Mouse (Mus musculus): ENCODE data around the gene Ing4. TPM values are rescaled to one million over a fixed set of nuclear protein-coding genes. Genes with fewer than 3 reads are reported as not detected.
"Not testable (repeated sequence)": the region's sequence is repeated elsewhere in the genome, so short reads cannot be mapped to it uniquely, and the experiment has no call there.

Ing4 gene
- polyA plus RNA-seq, 1 experiment from 2014 or later, result 165 TPM

GRCm38 (mm10) chr6:125042081-125042480 lies 2.5 kb downstream of the Ing4 start:
- H3K9me3 ChIP-seq, result no peaks in the 10 kb centered on the region
- 90% methylated on average over 7 of the region's 7 CpGs for WGBS
- no peak overlapping the region for H3K4me3 ChIP-seq
- peaks cover 41% of the 10 kb centered on the region for H3K36me3 ChIP-seq
- no peak overlapping the region for H3K9ac ChIP-seq
- no peaks in the 10 kb centered on the region for H3K27me3 ChIP-seq
- 0 out of 2 replicates have a peak, but pooled peaks cover 2% of the 10 kb centered on the region for H3K4me1 ChIP-seq
- no peak overlapping the region for H3K27ac ChIP-seq
- H3K4me2 ChIP-seq (replicated peaks), result no peak overlapping the region
- ATAC-seq (ENCODE audit: insufficient number of reproducible peaks, insufficient read depth, low FRiP score, low TSS enrichment), result no peak

DNA sequence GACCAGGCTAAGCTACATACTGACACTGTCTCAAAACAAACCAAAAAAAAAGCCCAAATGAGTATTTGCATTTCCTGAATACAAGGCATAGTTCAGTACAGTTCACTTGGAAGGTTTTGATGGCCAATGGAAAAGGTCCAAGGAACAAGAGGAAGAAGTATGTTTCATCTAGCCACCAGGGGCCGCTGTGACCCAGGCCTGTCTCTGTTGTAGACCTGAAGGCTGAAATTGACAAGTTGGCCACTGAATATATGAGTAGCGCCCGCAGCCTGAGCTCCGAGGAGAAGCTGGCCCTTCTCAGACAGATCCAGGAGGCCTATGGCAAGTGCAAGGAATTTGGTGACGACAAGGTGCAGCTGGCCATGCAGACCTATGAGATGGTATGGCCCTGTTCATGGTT lies 7.1 kb downstream of the Ing4 start:
- 43% methylated on average over 5 of the region's 5 CpGs for WGBS
- ATAC-seq (ENCODE audit: insufficient number of reproducible peaks, insufficient read depth, low FRiP score, low TSS enrichment), result no peak; the same call in 1 of the 2 replicates
- Histone ChIP-seq H3K9ac (no peak overlapping the region), H3K4me1 (no peaks in the 10 kb centered on the region), H3K4me3 (no peak overlapping the region), H3K4me2 (replicated peaks) (no peak overlapping the region), H3K27ac (no peak overlapping the region), H3K27me3 (no peaks in the 10 kb centered on the region), H3K36me3 (peaks cover 77% of the 10 kb centered on the region), H3K9me3 (no peaks in the 10 kb centered on the region)

- H3K4me2 ChIP-seq (replicated peaks), result no peak within 1 kb of the TSS
- no peak within 1 kb of the TSS for H3K4me3 ChIP-seq
- no peak for ATAC-seq (ENCODE audit: insufficient number of reproducible peaks, insufficient read depth, low FRiP score, low TSS enrichment)
- H3K36me3 ChIP-seq, result peaks cover 86% of the 10 kb centered on the region
- no peaks in the 10 kb centered on the region for H3K4me1 ChIP-seq
- H3K27me3 ChIP-seq, result no peaks in the 10 kb centered on the region
- H3K27ac ChIP-seq, result no peak within 1 kb of the TSS
- H3K9me3 ChIP-seq, result no peaks in the 10 kb centered on the region
- no peak within 1 kb of the TSS for H3K9ac ChIP-seq
- WGBS, result 33% methylated on average over 20 of the region's 20 CpGs
These were observed 10.1 kb downstream of the Ing4 start, which contains the start of gene Acrbp for GRCm38 (mm10) chr6:125049678-125050077. Acrbp (plus strand) TSS chr6:125049689.

DNA sequence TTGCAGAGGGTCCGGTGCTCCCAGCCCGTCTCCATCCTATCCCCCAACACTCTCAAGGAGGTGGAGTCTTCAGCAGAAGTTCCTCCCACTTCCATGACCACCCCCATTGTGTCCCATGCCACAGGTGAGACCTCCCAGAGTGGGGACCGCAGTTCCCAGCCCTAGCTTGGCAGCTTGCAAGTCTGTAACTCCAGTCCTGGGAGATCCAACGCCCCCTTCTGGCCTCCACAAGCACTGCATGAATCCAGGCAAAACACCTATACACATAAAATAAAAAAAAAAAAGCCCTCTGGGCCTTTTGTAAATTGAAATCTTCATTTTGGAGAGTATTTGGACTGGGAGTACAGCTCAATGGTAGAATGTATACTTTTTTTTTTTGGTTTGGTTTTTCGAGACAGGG lies 11.7 kb downstream of the Ing4 start:
- H3K27ac ChIP-seq, result no peak overlapping the region
- no peaks in the 10 kb centered on the region for H3K4me1 ChIP-seq
- H3K4me3 ChIP-seq, result no peak overlapping the region
- H3K27me3 ChIP-seq, result no peaks in the 10 kb centered on the region
- no peak for ATAC-seq (ENCODE audit: insufficient number of reproducible peaks, insufficient read depth, low FRiP score, low TSS enrichment)
- H3K4me2 ChIP-seq (replicated peaks), result no peak overlapping the region
- 66% methylated on average over 5 of the region's 5 CpGs for WGBS
- H3K36me3 ChIP-seq, result peaks cover 79% of the 10 kb centered on the region
- H3K9me3 ChIP-seq, result no peaks in the 10 kb centered on the region
- no peak overlapping the region for H3K9ac ChIP-seq

GRCm38 (mm10) chr6:125061493-125061892 lies 21.9 kb downstream of the Ing4 start:
- Histone ChIP-seq H3K36me3 (no peaks in the 10 kb centered on the region), H3K9me3 (no peaks in the 10 kb centered on the region), H3K27ac (no peak overlapping the region), H3K4me3 (no peak overlapping the region), H3K27me3 (no peaks in the 10 kb centered on the region), H3K4me1 (peaks cover 6% of the 10 kb centered on the region; the same call in 1 of the 2 replicates), H3K4me2 (replicated peaks) (no peak overlapping the region), H3K9ac (0 out of 2 replicates have a peak overlapping the region, but pooled peaks have one; percentile 0)
- ATAC-seq (ENCODE audit: insufficient number of reproducible peaks, insufficient read depth, low FRiP score, low TSS enrichment), result 0 out of 2 replicates have a peak, but pooled peaks have one; percentile 13
- WGBS, result 23% methylated on average over 6 of the region's 6 CpGs

DNA sequence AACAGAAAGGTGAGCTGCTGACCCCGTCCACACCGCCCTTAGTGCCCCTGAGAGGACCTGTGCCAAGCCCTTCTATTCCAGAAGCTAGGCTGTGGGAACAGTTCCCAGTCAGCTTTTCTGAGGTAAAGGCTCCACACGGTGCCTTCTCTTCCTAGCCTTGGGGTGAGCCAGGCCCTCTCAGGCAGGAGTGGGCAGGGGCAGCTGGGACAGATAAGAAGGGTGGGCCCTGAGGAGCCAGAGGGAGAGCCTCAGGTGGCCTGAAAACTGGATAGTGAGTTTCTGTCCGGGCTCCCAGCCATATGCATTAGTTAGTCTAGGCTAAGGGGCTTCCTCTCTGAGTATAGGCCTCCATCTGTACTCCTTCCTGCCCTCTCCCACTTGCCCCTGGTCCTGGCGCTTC lies 23.0 kb downstream of the Ing4 start:
- Histone ChIP-seq H3K27me3 (no peaks in the 10 kb centered on the region), H3K9me3 (no peaks in the 10 kb centered on the region), H3K4me3 (no peak overlapping the region), H3K36me3 (no peaks in the 10 kb centered on the region), H3K4me1 (peaks cover 6% of the 10 kb centered on the region; the same call in 1 of the 2 replicates), H3K27ac (no peak overlapping the region), H3K9ac (no peak overlapping the region), H3K4me2 (replicated peaks) (no peak overlapping the region)
- WGBS, result 79% methylated on average over 5 of the region's 5 CpGs
- ATAC-seq (ENCODE audit: insufficient number of reproducible peaks, insufficient read depth, low FRiP score, low TSS enrichment), result no peak

DNA sequence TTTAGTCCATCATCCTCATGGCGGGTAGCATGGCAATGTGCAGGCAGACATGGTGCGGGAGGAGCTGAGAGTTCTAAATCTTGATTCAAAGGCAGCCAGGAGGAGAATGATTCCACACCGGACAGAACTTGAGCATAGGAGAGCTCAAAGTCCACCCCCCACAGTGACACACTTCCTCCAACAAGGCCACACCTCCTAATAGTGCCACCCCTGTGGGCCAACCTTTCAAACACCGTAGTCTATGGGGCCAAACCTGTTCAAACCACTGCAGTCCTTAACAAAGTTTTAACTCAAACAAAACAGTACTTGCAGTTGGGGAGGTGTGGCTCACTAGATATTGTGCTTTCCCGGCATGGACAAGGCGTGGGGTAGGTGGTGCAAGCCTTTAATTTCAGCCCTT lies 24.3 kb downstream of the Ing4 start:
- ATAC-seq (ENCODE audit: insufficient number of reproducible peaks, insufficient read depth, low FRiP score, low TSS enrichment), result no peak
- 86% methylated on average over 6 of the region's 6 CpGs for WGBS

GRCm38 (mm10) chr6:125065223-125065622 lies 25.7 kb downstream of the Ing4 start:
- WGBS, result 100% methylated on average over 1 of the region's 1 CpGs
- not testable (repeated sequence) for H3K27me3 ChIP-seq; H3K36me3 ChIP-seq; H3K9ac ChIP-seq; H3K4me2 ChIP-seq (replicated peaks); H3K4me1 ChIP-seq; H3K27ac ChIP-seq; H3K9me3 ChIP-seq; H3K4me3 ChIP-seq; ATAC-seq (ENCODE audit: insufficient number of reproducible peaks, insufficient read depth, low FRiP score, low TSS enrichment)

More for the DNA sequence above, 24.3 kb downstream of the Ing4 start:
- no peaks in the 10 kb centered on the region for H3K27me3 ChIP-seq
- H3K27ac ChIP-seq, result no peak overlapping the region
- peaks cover 6% of the 10 kb centered on the region; the same call in 1 of the 2 replicates for H3K4me1 ChIP-seq
- no peaks in the 10 kb centered on the region for H3K9me3 ChIP-seq
- H3K4me2 ChIP-seq (replicated peaks), result no peak overlapping the region
- no peak overlapping the region for H3K9ac ChIP-seq
- H3K36me3 ChIP-seq, result no peaks in the 10 kb centered on the region
- no peak overlapping the region for H3K4me3 ChIP-seq

- H3K9ac ChIP-seq, result no peak within 1 kb of the TSS
- 59% methylated on average over 8 of the region's 8 CpGs for WGBS
- ATAC-seq (ENCODE audit: insufficient number of reproducible peaks, insufficient read depth, low FRiP score, low TSS enrichment), result no peak
- no peaks in the 10 kb centered on the region for H3K9me3 ChIP-seq
- H3K4me2 ChIP-seq (replicated peaks), result no peak within 1 kb of the TSS
- no peaks in the 10 kb centered on the region for H3K27me3 ChIP-seq
- H3K27ac ChIP-seq, result 0 out of 2 replicates have a peak within 1 kb of the TSS, but pooled peaks have one; percentile 36
- peaks cover 4% of the 10 kb centered on the region for H3K4me1 ChIP-seq
- H3K4me3 ChIP-seq, result no peak within 1 kb of the TSS
- no peaks in the 10 kb centered on the region for H3K36me3 ChIP-seq
These were observed 28.0 kb downstream of the Ing4 start, which contains the start of gene Lpar5 for GRCm38 (mm10) chr6:125067571-125067995. Lpar5 (plus strand) TSS chr6:125067920.

- no peaks in the 10 kb centered on the region for H3K27me3 ChIP-seq
- no peak overlapping the region for H3K4me2 ChIP-seq (replicated peaks)
- no peaks in the 10 kb centered on the region for H3K9me3 ChIP-seq
- H3K4me1 ChIP-seq, result peaks cover 4% of the 10 kb centered on the region
- no peak overlapping the region for H3K9ac ChIP-seq
- H3K36me3 ChIP-seq, result no peaks in the 10 kb centered on the region
- WGBS, result 84% methylated on average over 18 of the region's 18 CpGs
- peak overlapping the region; percentile 81 for H3K27ac ChIP-seq
- no peak overlapping the region for H3K4me3 ChIP-seq
- 0 out of 2 replicates have a peak, but pooled peaks have one; percentile 12 for ATAC-seq (ENCODE audit: insufficient number of reproducible peaks, insufficient read depth, low FRiP score, low TSS enrichment)
These were observed 31.8 kb downstream of the Ing4 start for GRCm38 (mm10) chr6:125071170-125071895.

- Histone ChIP-seq H3K4me2 (replicated peaks) (no peak overlapping the region), H3K4me3 (no peak overlapping the region), H3K9me3 (no peaks in the 10 kb centered on the region), H3K9ac (no peak overlapping the region), H3K4me1 (peaks cover 4% of the 10 kb centered on the region), H3K27ac (peak overlapping the region; percentile 81), H3K27me3 (no peaks in the 10 kb centered on the region), H3K36me3 (no peaks in the 10 kb centered on the region)
- ATAC-seq (ENCODE audit: insufficient number of reproducible peaks, insufficient read depth, low FRiP score, low TSS enrichment), result no peak
- 16% methylated on average over 2 of the region's 2 CpGs for WGBS
These were observed 32.3 kb downstream of the Ing4 start for GRCm38 (mm10) chr6:125071896-125072279.

- WGBS, result 70% methylated on average over 8 of the region's 8 CpGs
- Histone ChIP-seq H3K4me2 (replicated peaks) (no peak overlapping the region), H3K9me3 (no peaks in the 10 kb centered on the region), H3K9ac (no peak overlapping the region), H3K4me3 (no peak overlapping the region), H3K27me3 (no peaks in the 10 kb centered on the region), H3K4me1 (peaks cover 4% of the 10 kb centered on the region), H3K27ac (no peak overlapping the region), H3K36me3 (no peaks in the 10 kb centered on the region)
- no peak for ATAC-seq (ENCODE audit: insufficient number of reproducible peaks, insufficient read depth, low FRiP score, low TSS enrichment)
These were observed 34.3 kb downstream of the Ing4 start for GRCm38 (mm10) chr6:125073825-125074224.
